Comparison of ENCODE assay signal across 9 mouse cellular contexts in the genomic region with DNA sequence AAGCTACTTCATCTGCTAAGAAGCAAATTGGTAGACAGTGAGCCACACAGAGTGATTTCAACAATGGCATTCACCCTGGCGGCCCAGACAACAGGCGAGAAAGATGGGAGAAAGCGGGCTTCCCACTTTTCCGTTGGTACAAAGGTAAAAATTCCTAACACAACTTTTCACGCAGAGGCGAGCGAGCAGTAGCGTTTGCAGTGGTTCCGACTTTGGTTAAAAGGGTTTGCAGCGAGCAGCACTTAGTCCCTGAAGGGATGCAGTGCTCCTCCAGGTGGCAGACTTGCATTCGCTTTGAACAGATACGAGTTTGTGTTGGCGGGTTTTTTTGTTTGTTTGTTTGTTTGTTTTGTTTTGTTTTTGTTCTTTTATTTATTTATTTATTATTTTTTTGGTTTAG.
DNase-seq lines count a peak whose midpoint lies in the region; ATAC-seq lines count a peak whose summit lies in the region.
"Had no signal": no experiment of that assay in that cellular context is flagged by ENCODE, and none has a peak within 500 bp of the region (broad histone marks: within the 10 kb centered on the region; RNA-seq: fewer than 3 reads in every experiment).

No protein-coding gene starts in this region.

- no peaks in the 10 kb centered on the region for H3K9me3 ChIP-seq in heart, embryonic 10.5 days
- no peaks in the 10 kb centered on the region for H3K9me3 ChIP-seq in kidney, embryonic 14.5 days (ENCODE audit: control insufficient read depth, low read length)
- no peaks in the 10 kb centered on the region for H3K9me3 ChIP-seq in limb, embryonic 13.5 days
- no peaks in the 10 kb centered on the region for H3K9me3 ChIP-seq in neural tube, embryonic 15.5 days (replicated peaks)
- H3K9me3 ChIP-seq: G1E had no signal

- no peaks in the 10 kb centered on the region for H3K27me3 ChIP-seq in heart, embryonic 10.5 days (ENCODE audit: insufficient read depth, poor library complexity, severe bottlenecking)
- no peaks in the 10 kb centered on the region for H3K27me3 ChIP-seq in kidney, embryonic 14.5 days (ENCODE audit: control insufficient read depth, insufficient read depth, low read length)
- H3K27me3 ChIP-seq in limb, embryonic 13.5 days, result 0 out of 2 replicates have a peak, but pooled peaks cover 3% of the 10 kb centered on the region
- no peaks in the 10 kb centered on the region for H3K27me3 ChIP-seq in neural tube, embryonic 15.5 days (replicated peaks)

- peak overlapping the region; percentile 21; the same call in 1 of the 2 replicates for H3K4me2 ChIP-seq in kidney, embryonic 14.5 days (replicated peaks; ENCODE audit: low read depth, low read length)
- peak overlapping the region; percentile 53 for H3K4me2 ChIP-seq in limb, embryonic 13.5 days (replicated peaks)
- H3K4me2 ChIP-seq in neural tube, embryonic 15.5 days, result peak overlapping the region; percentile 47

- H3K36me3 ChIP-seq in heart, embryonic 10.5 days, result no peaks in the 10 kb centered on the region
- H3K36me3 ChIP-seq in kidney, embryonic 14.5 days (ENCODE audit: control insufficient read depth, insufficient read depth, low read length), result no peaks in the 10 kb centered on the region
- no peaks in the 10 kb centered on the region for H3K36me3 ChIP-seq in limb, embryonic 13.5 days
- H3K36me3 ChIP-seq in neural tube, embryonic 15.5 days, result no peaks in the 10 kb centered on the region
- H3K36me3 ChIP-seq: G1E had no signal

- no peak for ATAC-seq in kidney, embryonic 14.5 days (ENCODE audit: low FRiP score, low TSS enrichment)
- ATAC-seq in limb, embryonic 13.5 days (ENCODE audit: low FRiP score, low read depth), result peak; percentile 69; the same call in 1 of the 2 replicates
- peak; percentile 75; the same call in 1 of the 2 replicates for ATAC-seq in neural tube, embryonic 15.5 days (ENCODE audit: low FRiP score)

- H3K27ac ChIP-seq in heart, embryonic 10.5 days, result no peak overlapping the region
- H3K27ac ChIP-seq in kidney, embryonic 14.5 days (ENCODE audit: low read depth, low read length), result no peak overlapping the region
- no peak overlapping the region for H3K27ac ChIP-seq in limb, embryonic 13.5 days
- no peak overlapping the region for H3K27ac ChIP-seq in neural tube, embryonic 15.5 days (replicated peaks)

- no peaks in the 10 kb centered on the region for H3K4me1 ChIP-seq in heart, embryonic 10.5 days
- no peaks in the 10 kb centered on the region for H3K4me1 ChIP-seq in kidney, embryonic 14.5 days (ENCODE audit: control insufficient read depth, insufficient read depth, low read length)
- H3K4me1 ChIP-seq in limb, embryonic 13.5 days, result peaks cover 7% of the 10 kb centered on the region
- peaks cover 6% of the 10 kb centered on the region for H3K4me1 ChIP-seq in neural tube, embryonic 15.5 days

- no peak overlapping the region for H3K9ac ChIP-seq in kidney, embryonic 14.5 days (ENCODE audit: low read depth, low read length)
- H3K9ac ChIP-seq in limb, embryonic 13.5 days, result no peak overlapping the region
- H3K9ac ChIP-seq in neural tube, embryonic 15.5 days (replicated peaks), result no peak overlapping the region

- peak; percentile 61 for DNase-seq in heart, adult 11 months
- DNase-seq in heart, adult 8-10 months (ENCODE audit: low spot score), result no peak
- peak; percentile 51 to 70 for DNase-seq in cerebellum, postnatal 4 days (ENCODE audit: low spot score in 2 of 2)
- no peak for DNase-seq in heart, embryonic 10.5 days (ENCODE audit: low spot score)
- no peak for DNase-seq in thymus, postnatal 0 days (ENCODE audit: low spot score)

- WGBS in heart, embryonic 10.5 days, result 10% methylated on average over 13 of the region's 13 CpGs
- 27% methylated on average over 13 of the region's 13 CpGs for WGBS in kidney, embryonic 14.5 days
- WGBS in limb, embryonic 13.5 days, result 19% methylated on average over 13 of the region's 13 CpGs
- WGBS in neural tube, embryonic 15.5 days, result 26% methylated on average over 13 of the region's 13 CpGs

- peak overlapping the region; percentile 46 for H3K4me3 ChIP-seq in heart, embryonic 10.5 days
- peak overlapping the region; percentile 8; the same call in 1 of the 2 replicates for H3K4me3 ChIP-seq in kidney, embryonic 14.5 days (ENCODE audit: low read length)
- peak overlapping the region; percentile 17; the same call in 1 of the 2 replicates for H3K4me3 ChIP-seq in limb, embryonic 13.5 days
- H3K4me3 ChIP-seq in neural tube, embryonic 15.5 days (replicated peaks), result no peak overlapping the region

Comparison
In these comparisons a context has a peak if more than half of its experiments do, and no peak if none do; other contexts are left out.
1. DNase-seq: peak in heart, adult 11 months (single experiment) and cerebellum, postnatal 4 days (2 of 2); none in heart, adult 8-10 months (single experiment), heart, embryonic 10.5 days (single experiment) and thymus, postnatal 0 days (single experiment).
2. Peak in every context shown above with its lines, with median percentiles within 50 percentile points of each other: H3K4me2 ChIP-seq.